Mouse (Mus musculus): Measurements from ENCODE around the gene Sned1. TPM values are rescaled to one million over a fixed set of nuclear protein-coding genes. Genes with fewer than 3 reads are reported as not detected.

Sned1 gene
- total and polyA plus RNA-seq, 3 experiments = 7.2 to 8.9 (median 7.6) TPM

- 75% methylated on average over 12 of the region's 12 CpGs for WGBS
- H3K27ac ChIP-seq = no peak overlapping the region
- H3K4me1 ChIP-seq (ENCODE audit: control insufficient read depth, insufficient read depth, low read length) = peaks cover 8% of the 10 kb centered on the region
- TF ChIP-seq POLR2A (IDR thresholded peaks at IDR 0.05; ENCODE audit: insufficient read depth, low read depth, low read length) (no peak), EP300 (IDR thresholded peaks at IDR 0.05; ENCODE audit: insufficient read depth, low read depth, low read length) (no peak), CTCF (IDR thresholded peaks at IDR 0.05) (0 out of 2 replicates have a peak, but pooled peaks have one; percentile 4)
- no peak overlapping the region for H3K9ac ChIP-seq (ENCODE audit: low read depth, low read length)
- no peaks in the 10 kb centered on the region for H3K27me3 ChIP-seq (ENCODE audit: control insufficient read depth, insufficient read depth, low read length)
- no peak for DNase-seq
- intact Hi-C loops (cut with DNase I) = no loop called here
- H3K36me3 ChIP-seq (ENCODE audit: control insufficient read depth, insufficient read depth, low read length) = no peaks in the 10 kb centered on the region
- no peaks in the 10 kb centered on the region for H3K79me2 ChIP-seq (replicated peaks; ENCODE audit: control insufficient read depth, insufficient read depth, low read length)
- no peak overlapping the region for H3K4me3 ChIP-seq
Measured at GRCm38 (mm10) chr1:93206277-93206970, 29.2 kb upstream of the Sned1 start.

- 92% methylated on average over 4 of the region's 4 CpGs for WGBS
- intact Hi-C loops (cut with DNase I) = no loop called here
Measured at GRCm38 (mm10) chr1:93207536-93208064, 28.0 kb upstream of the Sned1 start.

GRCm38 (mm10) chr1:93210213-93210641, 25.4 kb upstream of the Sned1 start:
- TF ChIP-seq EP300 (IDR thresholded peaks at IDR 0.05; ENCODE audit: insufficient read depth, low read depth, low read length) = peak; percentile 58; the same call in 1 of the 2 replicates
- no peak for TF ChIP-seq CTCF (IDR thresholded peaks at IDR 0.05)
- no peak for TF ChIP-seq POLR2A (IDR thresholded peaks at IDR 0.05; ENCODE audit: insufficient read depth, low read depth, low read length)
- DNase-seq = peak; percentile 81 to 88
- no peak overlapping the region for H3K4me3 ChIP-seq
- WGBS = 6% methylated on average over 9 of the region's 9 CpGs
- no peaks in the 10 kb centered on the region for H3K79me2 ChIP-seq (replicated peaks; ENCODE audit: control insufficient read depth, insufficient read depth, low read length)
- H3K27ac ChIP-seq = peak overlapping the region; percentile 20; the same call in 1 of the 2 replicates
- intact Hi-C loops (cut with DNase I) = loop anchor here (2.0 kb wide), 1 partner anchor 27 kb away; no protein-coding TSS in a partner anchor
- no peaks in the 10 kb centered on the region for H3K27me3 ChIP-seq (ENCODE audit: control insufficient read depth, insufficient read depth, low read length)
- H3K36me3 ChIP-seq (ENCODE audit: control insufficient read depth, insufficient read depth, low read length) = no peaks in the 10 kb centered on the region
- peaks cover 10% of the 10 kb centered on the region for H3K4me1 ChIP-seq (ENCODE audit: control insufficient read depth, insufficient read depth, low read length)
- H3K9ac ChIP-seq (ENCODE audit: low read depth, low read length) = no peak overlapping the region

More at GRCm38 (mm10) chr1:93207536-93208064, 28.0 kb upstream of the Sned1 start:
- Histone ChIP-seq H3K4me3 (no peak overlapping the region), H3K27me3 (ENCODE audit: control insufficient read depth, insufficient read depth, low read length) (no peaks in the 10 kb centered on the region), H3K27ac (no peak overlapping the region), H3K36me3 (ENCODE audit: control insufficient read depth, insufficient read depth, low read length) (no peaks in the 10 kb centered on the region), H3K79me2 (replicated peaks; ENCODE audit: control insufficient read depth, insufficient read depth, low read length) (no peaks in the 10 kb centered on the region), H3K9ac (ENCODE audit: low read depth, low read length) (no peak overlapping the region), H3K4me1 (ENCODE audit: control insufficient read depth, insufficient read depth, low read length) (peaks cover 10% of the 10 kb centered on the region)
- TF ChIP-seq POLR2A (IDR thresholded peaks at IDR 0.05; ENCODE audit: insufficient read depth, low read depth, low read length) (no peak), CTCF (IDR thresholded peaks at IDR 0.05) (no peak), EP300 (IDR thresholded peaks at IDR 0.05; ENCODE audit: insufficient read depth, low read depth, low read length) (no peak)
- DNase-seq = peak in 1 of 2 experiments; percentile 18

DNA sequence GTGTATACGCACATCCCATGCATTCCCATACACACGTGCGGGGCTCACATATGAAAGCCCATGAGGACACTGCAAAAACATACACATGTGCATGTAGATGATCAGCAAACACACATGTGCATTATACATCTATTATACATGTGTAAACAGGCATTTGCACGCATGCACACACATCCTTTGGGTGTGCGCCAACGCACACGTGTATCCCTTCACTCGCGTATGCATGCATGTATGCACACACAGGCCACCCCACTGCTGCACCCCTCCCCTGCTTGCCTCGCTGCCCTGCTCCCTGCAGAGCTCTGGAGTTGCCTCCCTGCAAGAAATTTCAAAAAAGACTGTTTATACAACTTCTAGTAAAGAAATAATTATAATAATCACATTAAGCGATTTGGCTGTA, 24.6 kb upstream of the Sned1 start:
- no peak for DNase-seq
- no peaks in the 10 kb centered on the region for H3K27me3 ChIP-seq (ENCODE audit: control insufficient read depth, insufficient read depth, low read length)
- intact Hi-C loops (cut with DNase I) = loop anchor here (2.0 kb wide), 1 partner anchor 26 kb away; no protein-coding TSS in a partner anchor
- no peak overlapping the region for H3K27ac ChIP-seq
- TF ChIP-seq EP300 (IDR thresholded peaks at IDR 0.05; ENCODE audit: insufficient read depth, low read depth, low read length) = no peak
- no peak for TF ChIP-seq CTCF (IDR thresholded peaks at IDR 0.05)
- TF ChIP-seq POLR2A (IDR thresholded peaks at IDR 0.05; ENCODE audit: insufficient read depth, low read depth, low read length) = no peak
- peaks cover 10% of the 10 kb centered on the region for H3K4me1 ChIP-seq (ENCODE audit: control insufficient read depth, insufficient read depth, low read length)
- no peak overlapping the region for H3K9ac ChIP-seq (ENCODE audit: low read depth, low read length)
- H3K36me3 ChIP-seq (ENCODE audit: control insufficient read depth, insufficient read depth, low read length) = no peaks in the 10 kb centered on the region
- no peak overlapping the region for H3K4me3 ChIP-seq
- WGBS = 74% methylated on average over 11 of the region's 11 CpGs
- H3K79me2 ChIP-seq (replicated peaks; ENCODE audit: control insufficient read depth, insufficient read depth, low read length) = no peaks in the 10 kb centered on the region

- Histone ChIP-seq H3K79me2 (replicated peaks; ENCODE audit: control insufficient read depth, insufficient read depth, low read length) (no peaks in the 10 kb centered on the region), H3K27me3 (ENCODE audit: control insufficient read depth, insufficient read depth, low read length) (no peaks in the 10 kb centered on the region), H3K4me1 (ENCODE audit: control insufficient read depth, insufficient read depth, low read length) (peaks cover 10% of the 10 kb centered on the region), H3K4me3 (no peak overlapping the region), H3K9ac (ENCODE audit: low read depth, low read length) (no peak overlapping the region), H3K36me3 (ENCODE audit: control insufficient read depth, insufficient read depth, low read length) (no peaks in the 10 kb centered on the region), H3K27ac (no peak overlapping the region; the same call in 1 of the 2 replicates)
- peak; percentile 61 to 64 for DNase-seq
- WGBS = 20% methylated on average over 10 of the region's 10 CpGs
- intact Hi-C loops (cut with DNase I) = loop anchor here (2.0 kb wide), 1 partner anchor 25 kb away; no protein-coding TSS in a partner anchor
- TF ChIP-seq CTCF (IDR thresholded peaks at IDR 0.05) (no peak), EP300 (IDR thresholded peaks at IDR 0.05; ENCODE audit: insufficient read depth, low read depth, low read length) (no peak), POLR2A (IDR thresholded peaks at IDR 0.05; ENCODE audit: insufficient read depth, low read depth, low read length) (no peak)
Measured at GRCm38 (mm10) chr1:93211549-93212220, 24.0 kb upstream of the Sned1 start.

Measured in heart, adult 2 months (tissue).